Mouse (Mus musculus): ENCODE results near the gene Pop5. TPM values are rescaled to one million over a fixed set of nuclear protein-coding genes. Genes with fewer than 3 reads are reported as not detected.

The Pop5 gene
- polyA plus RNA-seq, 1 experiment from 2014 or later = 92.8 TPM

- H3K4me1 ChIP-seq (ENCODE audit: control insufficient read depth, insufficient read depth, low read length) = peaks cover 17% of the 10 kb centered on the region
- H3K4me2 ChIP-seq (ENCODE audit: low read length) = peak within 1 kb of the TSS; percentile 99
- no peaks in the 10 kb centered on the region for H3K36me3 ChIP-seq (ENCODE audit: control insufficient read depth, insufficient read depth, low read length)
- H3K9ac ChIP-seq (ENCODE audit: low read depth, low read length) = peak within 1 kb of the TSS; percentile 78
- 1% methylated on average over 56 of the region's 116 CpGs for WGBS
- no peaks in the 10 kb centered on the region for H3K9me3 ChIP-seq (replicated peaks; ENCODE audit: control insufficient read depth, low read length, poor library complexity, severe bottlenecking)
- ATAC-seq = peak; percentile 71
- H3K4me3 ChIP-seq (ENCODE audit: low read depth, low read length) = peak within 1 kb of the TSS; percentile 60
- H3K27me3 ChIP-seq (ENCODE audit: control insufficient read depth, insufficient read depth, low read depth, low read length) = peaks cover 18% of the 10 kb centered on the region
- H3K27ac ChIP-seq (ENCODE audit: low read length) = peak within 1 kb of the TSS; percentile 6; the same call in 1 of the 2 replicates
These were observed 41.7 kb upstream of the Pop5 start, which contains the start of gene Cabp1 for GRCm38 (mm10) chr5:115193669-115194625. TSS of gene Cabp1 (minus strand) at chr5:115194381.

DNA sequence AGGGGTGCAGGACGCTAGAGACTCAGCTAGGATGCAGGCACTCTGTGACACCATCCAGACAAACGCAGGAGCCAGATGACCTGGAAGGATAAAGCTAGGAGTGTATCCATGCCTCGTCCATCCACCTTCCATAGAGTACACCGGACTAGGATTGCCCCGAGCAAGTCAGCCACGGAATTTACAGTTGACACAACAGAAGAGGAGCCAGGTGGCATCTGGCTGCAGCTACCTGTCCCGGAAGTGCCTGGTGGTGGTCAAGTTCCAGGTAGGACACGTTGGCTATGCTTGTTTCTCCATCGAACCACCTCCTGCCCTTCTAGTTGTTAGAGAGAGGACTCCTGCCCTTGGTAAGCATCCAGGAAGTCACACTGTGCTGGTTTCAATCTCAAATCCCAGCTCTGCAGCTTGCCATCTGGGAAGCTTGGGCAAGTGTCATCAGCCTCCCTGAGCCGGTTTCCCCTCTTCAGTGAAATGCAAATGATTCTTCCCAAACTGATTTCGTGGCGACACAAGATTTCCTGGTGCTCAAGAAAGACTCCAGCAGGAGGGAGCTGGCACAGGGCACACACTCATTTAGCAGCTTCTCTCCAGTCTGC is 40.9 kb upstream of the Pop5 start:
- peaks cover 17% of the 10 kb centered on the region for H3K4me1 ChIP-seq (ENCODE audit: control insufficient read depth, insufficient read depth, low read length)
- 6% methylated on average over 12 of the region's 12 CpGs for WGBS
- no peak; the same call in 1 of the 2 replicates for ATAC-seq
- peak overlapping the region; percentile 60; the same call in 1 of the 2 replicates for H3K4me3 ChIP-seq (ENCODE audit: low read depth, low read length)
- peak overlapping the region; percentile 99 for H3K4me2 ChIP-seq (ENCODE audit: low read length)
- H3K27me3 ChIP-seq (ENCODE audit: control insufficient read depth, insufficient read depth, low read depth, low read length) = peaks cover 18% of the 10 kb centered on the region
- no peak overlapping the region for H3K27ac ChIP-seq (ENCODE audit: low read length)
- H3K9me3 ChIP-seq (replicated peaks; ENCODE audit: control insufficient read depth, low read length, poor library complexity, severe bottlenecking) = no peaks in the 10 kb centered on the region
- H3K9ac ChIP-seq (ENCODE audit: low read depth, low read length) = peak overlapping the region; percentile 78
- H3K36me3 ChIP-seq (ENCODE audit: control insufficient read depth, insufficient read depth, low read length) = no peaks in the 10 kb centered on the region

DNA sequence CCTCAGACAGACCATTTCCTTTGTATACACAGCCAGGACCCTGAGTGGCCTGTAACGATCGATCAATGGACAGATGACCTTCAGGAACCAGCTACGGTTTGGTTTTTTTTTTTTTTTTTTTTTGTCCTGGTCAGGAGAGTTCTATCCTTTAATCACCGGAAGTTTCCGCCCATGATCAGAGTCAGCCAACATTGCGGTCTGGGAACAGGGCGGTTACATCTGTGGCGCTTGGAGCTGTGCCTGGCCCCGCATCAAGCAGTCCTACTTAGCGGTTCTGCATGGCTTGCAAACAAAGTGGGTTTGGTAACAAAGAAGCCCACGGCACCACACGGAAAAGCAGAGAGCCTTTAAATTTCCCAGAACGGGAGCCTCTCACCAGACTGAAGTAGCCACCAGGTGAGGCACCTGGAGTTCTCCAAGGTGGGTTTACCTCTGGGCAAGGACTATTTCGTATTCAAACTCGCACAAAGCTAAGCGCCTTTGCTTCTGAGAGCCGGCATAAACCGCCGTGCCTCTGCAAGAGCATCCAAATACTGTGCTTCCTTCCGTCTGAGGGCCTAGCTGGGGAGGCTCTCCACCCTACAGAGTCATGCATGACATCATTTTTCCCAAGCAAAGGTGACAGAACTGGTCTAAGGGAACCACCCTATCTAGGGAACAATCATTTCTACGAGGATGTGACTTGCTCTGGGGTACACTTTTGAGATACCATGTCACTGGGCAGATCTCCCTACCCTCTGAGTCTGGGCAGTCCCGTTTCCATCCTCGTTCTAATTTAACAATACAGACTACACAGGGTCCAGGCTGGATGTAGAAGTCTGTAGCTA is 31.7 kb upstream of the Pop5 start:
- Histone ChIP-seq H3K27ac (ENCODE audit: low read length) (peak overlapping the region; percentile 1; the same call in 1 of the 2 replicates), H3K36me3 (ENCODE audit: control insufficient read depth, insufficient read depth, low read length) (no peaks in the 10 kb centered on the region), H3K9ac (ENCODE audit: low read depth, low read length) (peak overlapping the region; percentile 55; the same call in 1 of the 2 replicates), H3K4me1 (ENCODE audit: control insufficient read depth, insufficient read depth, low read length) (peaks cover 11% of the 10 kb centered on the region), H3K4me3 (ENCODE audit: low read depth, low read length) (peak overlapping the region; percentile 26), H3K27me3 (ENCODE audit: control insufficient read depth, insufficient read depth, low read depth, low read length) (no peaks in the 10 kb centered on the region), H3K4me2 (ENCODE audit: low read length) (peak overlapping the region; percentile 60), H3K9me3 (replicated peaks; ENCODE audit: control insufficient read depth, low read length, poor library complexity, severe bottlenecking) (no peaks in the 10 kb centered on the region)
- 0 out of 2 replicates have a peak, but pooled peaks have one; percentile 62 for ATAC-seq
- WGBS = 9% methylated on average over 23 of the region's 23 CpGs

GRCm38 (mm10) chr5:115204562-115205311 is 30.9 kb upstream of the Pop5 start:
- H3K4me1 ChIP-seq (ENCODE audit: control insufficient read depth, insufficient read depth, low read length) = peaks cover 11% of the 10 kb centered on the region
- peak overlapping the region; percentile 47; the same call in 1 of the 2 replicates for H3K27ac ChIP-seq (ENCODE audit: low read length)
- peak overlapping the region; percentile 26 for H3K4me3 ChIP-seq (ENCODE audit: low read depth, low read length)
- ATAC-seq = peak; percentile 89
- H3K36me3 ChIP-seq (ENCODE audit: control insufficient read depth, insufficient read depth, low read length) = no peaks in the 10 kb centered on the region
- no peaks in the 10 kb centered on the region for H3K9me3 ChIP-seq (replicated peaks; ENCODE audit: control insufficient read depth, low read length, poor library complexity, severe bottlenecking)
- peak overlapping the region; percentile 60 for H3K4me2 ChIP-seq (ENCODE audit: low read length)
- peak overlapping the region; percentile 55; the same call in 1 of the 2 replicates for H3K9ac ChIP-seq (ENCODE audit: low read depth, low read length)
- 2% methylated on average over 31 of the region's 31 CpGs for WGBS
- no peaks in the 10 kb centered on the region for H3K27me3 ChIP-seq (ENCODE audit: control insufficient read depth, insufficient read depth, low read depth, low read length)

GRCm38 (mm10) chr5:115207244-115207643 is 28.4 kb upstream of the Pop5 start:
- Histone ChIP-seq H3K4me3 (ENCODE audit: low read depth, low read length) (no peak overlapping the region), H3K9me3 (replicated peaks; ENCODE audit: control insufficient read depth, low read length, poor library complexity, severe bottlenecking) (no peaks in the 10 kb centered on the region), H3K4me1 (ENCODE audit: control insufficient read depth, insufficient read depth, low read length) (peaks cover 11% of the 10 kb centered on the region), H3K4me2 (ENCODE audit: low read length) (no peak overlapping the region), H3K27ac (ENCODE audit: low read length) (no peak overlapping the region), H3K27me3 (ENCODE audit: control insufficient read depth, insufficient read depth, low read depth, low read length) (no peaks in the 10 kb centered on the region), H3K36me3 (ENCODE audit: control insufficient read depth, insufficient read depth, low read length) (no peaks in the 10 kb centered on the region), H3K9ac (ENCODE audit: low read depth, low read length) (no peak overlapping the region)
- WGBS = 61% methylated on average over 5 of the region's 5 CpGs
- ATAC-seq = no peak

- Histone ChIP-seq H3K9me3 (replicated peaks; ENCODE audit: control insufficient read depth, low read length, poor library complexity, severe bottlenecking) (no peaks in the 10 kb centered on the region), H3K4me2 (ENCODE audit: low read length) (no peak overlapping the region), H3K4me1 (ENCODE audit: control insufficient read depth, insufficient read depth, low read length) (peaks cover 11% of the 10 kb centered on the region), H3K36me3 (ENCODE audit: control insufficient read depth, insufficient read depth, low read length) (no peaks in the 10 kb centered on the region), H3K4me3 (ENCODE audit: low read depth, low read length) (no peak overlapping the region), H3K27ac (ENCODE audit: low read length) (no peak overlapping the region), H3K27me3 (ENCODE audit: control insufficient read depth, insufficient read depth, low read depth, low read length) (no peaks in the 10 kb centered on the region), H3K9ac (ENCODE audit: low read depth, low read length) (no peak overlapping the region)
- no peak for ATAC-seq
- 11% methylated on average over 9 of the region's 16 CpGs for WGBS
These were observed 27.7 kb upstream of the Pop5 start for GRCm38 (mm10) chr5:115207892-115208291.

- no peak for ATAC-seq
- Histone ChIP-seq H3K36me3 (ENCODE audit: control insufficient read depth, insufficient read depth, low read length) (no peaks in the 10 kb centered on the region), H3K27me3 (ENCODE audit: control insufficient read depth, insufficient read depth, low read depth, low read length) (no peaks in the 10 kb centered on the region), H3K4me1 (ENCODE audit: control insufficient read depth, insufficient read depth, low read length) (peaks cover 11% of the 10 kb centered on the region), H3K9me3 (replicated peaks; ENCODE audit: control insufficient read depth, low read length, poor library complexity, severe bottlenecking) (no peaks in the 10 kb centered on the region), H3K4me2 (ENCODE audit: low read length) (no peak overlapping the region), H3K9ac (ENCODE audit: low read depth, low read length) (no peak overlapping the region), H3K27ac (ENCODE audit: low read length) (no peak overlapping the region), H3K4me3 (ENCODE audit: low read depth, low read length) (no peak overlapping the region)
- WGBS = 73% methylated on average over 5 of the region's 5 CpGs
These were observed 27.0 kb upstream of the Pop5 start for GRCm38 (mm10) chr5:115208601-115209000.

DNA sequence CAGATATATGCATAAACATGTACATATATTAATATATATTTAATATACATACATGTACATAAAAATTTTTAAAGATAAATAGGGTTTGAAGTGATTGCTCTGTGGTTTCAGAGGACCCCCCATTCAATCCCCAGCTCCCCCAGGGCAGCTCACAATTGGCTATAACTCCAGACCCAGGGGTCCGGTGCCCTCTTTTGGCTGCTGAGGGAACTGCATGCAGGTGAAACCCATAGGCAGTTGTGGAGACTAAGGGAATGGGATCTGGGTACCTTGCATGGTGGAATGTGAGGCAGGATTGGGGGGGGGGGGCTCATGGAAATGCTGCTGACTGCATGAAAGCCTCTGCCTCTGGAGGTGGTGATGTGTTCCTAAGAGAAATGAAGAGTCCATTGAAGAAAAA is 25.3 kb upstream of the Pop5 start:
- WGBS = 0% methylated on average over 1 of the region's 1 CpGs
- Histone ChIP-seq H3K27ac (ENCODE audit: low read length) (no peak overlapping the region), H3K9ac (ENCODE audit: low read depth, low read length) (no peak overlapping the region), H3K36me3 (ENCODE audit: control insufficient read depth, insufficient read depth, low read length) (no peaks in the 10 kb centered on the region), H3K4me3 (ENCODE audit: low read depth, low read length) (no peak overlapping the region), H3K4me1 (ENCODE audit: control insufficient read depth, insufficient read depth, low read length) (peaks cover 4% of the 10 kb centered on the region; the same call in 1 of the 2 replicates), H3K4me2 (ENCODE audit: low read length) (no peak overlapping the region), H3K27me3 (ENCODE audit: control insufficient read depth, insufficient read depth, low read depth, low read length) (no peaks in the 10 kb centered on the region), H3K9me3 (replicated peaks; ENCODE audit: control insufficient read depth, low read length, poor library complexity, severe bottlenecking) (no peaks in the 10 kb centered on the region)
- no peak for ATAC-seq

Data from midbrain, embryonic 16.5 days (tissue).